29 mouse cellular contexts compared by ENCODE assay signal in the genomic region with DNA sequence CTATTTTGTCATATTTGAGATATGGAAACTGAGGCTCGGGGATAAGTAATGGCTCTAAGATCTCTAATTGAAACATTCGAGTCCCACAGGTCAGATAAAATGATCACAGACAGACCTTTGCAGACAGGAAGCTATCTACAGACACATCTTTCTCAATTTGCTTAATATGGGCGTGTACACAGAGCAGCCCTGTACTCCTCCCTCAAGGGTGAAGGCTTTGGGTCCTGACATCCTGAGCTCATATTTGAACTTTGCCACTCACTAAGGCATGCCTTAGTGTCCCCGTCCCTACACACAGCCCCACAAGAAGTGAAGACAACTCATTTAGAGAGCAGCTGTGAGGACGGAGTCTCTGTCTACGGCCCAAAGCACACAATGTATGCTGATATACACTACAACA.
DNase-seq lines count a peak whose midpoint lies in the region; ATAC-seq and TF ChIP-seq lines count a peak whose summit lies in the region.
"Had no signal": no experiment of that assay in that cellular context is flagged by ENCODE, and none has a peak within 500 bp of the region (broad histone marks: within the 10 kb centered on the region; RNA-seq: fewer than 3 reads in every experiment).

No protein-coding gene starts in this region.

- H3K27ac ChIP-seq in liver, embryonic 11.5 days (ENCODE audit: low read depth, low read length): no peak overlapping the region
- H3K27ac ChIP-seq in liver, postnatal 0 days (ENCODE audit: low read depth): no peak overlapping the region
- H3K27ac ChIP-seq in liver, embryonic 16.5 days (ENCODE audit: low read length): no peak overlapping the region
- no peak overlapping the region for H3K27ac ChIP-seq in intestine, embryonic 16.5 days (ENCODE audit: low read length)
- H3K27ac ChIP-seq in intestine, embryonic 15.5 days: no peak overlapping the region
- H3K27ac ChIP-seq: embryonic facial prominence, embryonic 13.5 days; hindbrain, embryonic 13.5 days; layer of hippocampus, adult 2 months; midbrain, embryonic 10.5 days; neural tube, embryonic 12.5 days had no signal

- no peak for TF ChIP-seq EP300 in liver, postnatal 0 days (IDR thresholded peaks at IDR 0.05; ENCODE audit: low read depth)

- 65% methylated on average over 6 of the region's 6 CpGs for WGBS in liver, embryonic 11.5 days
- 63% methylated on average over 6 of the region's 6 CpGs for WGBS in liver, postnatal 0 days (ENCODE audit: insufficient replicate concordance)
- 41% methylated on average over 6 of the region's 6 CpGs for WGBS in liver, embryonic 16.5 days (ENCODE audit: insufficient replicate concordance)
- WGBS in intestine, embryonic 16.5 days: 78% methylated on average over 6 of the region's 6 CpGs
- WGBS in intestine, embryonic 15.5 days: 73% methylated on average over 6 of the region's 6 CpGs

- no peaks in the 10 kb centered on the region for H3K27me3 ChIP-seq in liver, embryonic 11.5 days (replicated peaks; ENCODE audit: control insufficient read depth, insufficient read depth, low read length)
- no peaks in the 10 kb centered on the region for H3K27me3 ChIP-seq in liver, postnatal 0 days (ENCODE audit: insufficient read depth, low read length)
- H3K27me3 ChIP-seq in liver, embryonic 16.5 days (ENCODE audit: control insufficient read depth, insufficient read depth, low read depth, low read length): no peaks in the 10 kb centered on the region
- no peaks in the 10 kb centered on the region for H3K27me3 ChIP-seq in intestine, embryonic 16.5 days (replicated peaks; ENCODE audit: control insufficient read depth, insufficient read depth, low read length)
- H3K27me3 ChIP-seq in intestine, embryonic 15.5 days (replicated peaks): no peaks in the 10 kb centered on the region
- H3K27me3 ChIP-seq: embryonic facial prominence, embryonic 13.5 days; hindbrain, embryonic 13.5 days; neural tube, embryonic 12.5 days; Patski had no signal

- H3K9me3 ChIP-seq in liver, embryonic 11.5 days (ENCODE audit: control insufficient read depth, low read length): no peaks in the 10 kb centered on the region
- no peaks in the 10 kb centered on the region for H3K9me3 ChIP-seq in liver, postnatal 0 days (ENCODE audit: low read length)
- H3K9me3 ChIP-seq in liver, embryonic 16.5 days (replicated peaks; ENCODE audit: control insufficient read depth, low read length): no peaks in the 10 kb centered on the region
- H3K9me3 ChIP-seq in intestine, embryonic 16.5 days (ENCODE audit: control insufficient read depth, low read length): no peaks in the 10 kb centered on the region
- H3K9me3 ChIP-seq in intestine, embryonic 15.5 days: no peaks in the 10 kb centered on the region
- H3K9me3 ChIP-seq: embryonic facial prominence, embryonic 13.5 days; G1E; hindbrain, embryonic 13.5 days; midbrain, embryonic 10.5 days; neural tube, embryonic 12.5 days had no signal

- TF ChIP-seq CTCF in liver, postnatal 0 days (IDR thresholded peaks at IDR 0.05; ENCODE audit: low read depth): no peak

- no peaks in the 10 kb centered on the region for H3K36me3 ChIP-seq in liver, embryonic 11.5 days (ENCODE audit: control insufficient read depth, insufficient read depth, low read length)
- no peaks in the 10 kb centered on the region for H3K36me3 ChIP-seq in liver, postnatal 0 days (replicated peaks; ENCODE audit: insufficient read depth, low read length)
- no peaks in the 10 kb centered on the region for H3K36me3 ChIP-seq in liver, embryonic 16.5 days (ENCODE audit: control insufficient read depth, insufficient read depth)
- H3K36me3 ChIP-seq in intestine, embryonic 16.5 days (ENCODE audit: control insufficient read depth, insufficient read depth, low read length): no peaks in the 10 kb centered on the region
- H3K36me3 ChIP-seq in intestine, embryonic 15.5 days: no peaks in the 10 kb centered on the region
- H3K36me3 ChIP-seq: embryonic facial prominence, embryonic 13.5 days; hindbrain, embryonic 13.5 days; midbrain, embryonic 10.5 days; neural tube, embryonic 12.5 days had no signal

- no peak for DNase-seq in liver, embryonic 11.5 days (ENCODE audit: low spot score)
- no peak for DNase-seq in liver, postnatal 0 days
- no peak for DNase-seq in Muller cell, postnatal 12 days (ENCODE audit: inconsistent ontology term)
- DNase-seq: adrenal gland, postnatal 25 days; B cell, adult 2 months; cerebellum, adult 11-12 months; cerebellum, adult 9-11 months; embryo, embryonic 11 days; gastrocnemius, postnatal 10 days; heart, postnatal 4 days; kidney, adult 2 months; kidney, postnatal 25 days; lung, embryonic 14.5 days; lung, postnatal 14 days; thymus, postnatal 14 days had no signal

- peaks cover 11% of the 10 kb centered on the region for H3K4me1 ChIP-seq in liver, embryonic 11.5 days (replicated peaks; ENCODE audit: control insufficient read depth, insufficient read depth, low read length)
- H3K4me1 ChIP-seq in liver, postnatal 0 days (ENCODE audit: insufficient read depth): peaks cover 5% of the 10 kb centered on the region; the same call in 1 of the 2 replicates
- peaks cover 6% of the 10 kb centered on the region for H3K4me1 ChIP-seq in liver, embryonic 16.5 days (ENCODE audit: control insufficient read depth, low read depth, low read length)
- H3K4me1 ChIP-seq in intestine, embryonic 16.5 days (ENCODE audit: control insufficient read depth, insufficient read depth, low read length): peaks cover 7% of the 10 kb centered on the region
- no peaks in the 10 kb centered on the region; the same call in 1 of the 2 replicates for H3K4me1 ChIP-seq in intestine, embryonic 15.5 days (replicated peaks)

- H3K4me3 ChIP-seq in liver, embryonic 11.5 days (ENCODE audit: low read depth, low read length): no peak overlapping the region
- no peak overlapping the region for H3K4me3 ChIP-seq in liver, postnatal 0 days (ENCODE audit: low read depth, low read length)
- H3K4me3 ChIP-seq in liver, embryonic 16.5 days (ENCODE audit: low read depth, low read length): no peak overlapping the region
- no peak overlapping the region for H3K4me3 ChIP-seq in intestine, embryonic 16.5 days (ENCODE audit: low read length)
- H3K4me3 ChIP-seq in intestine, embryonic 15.5 days (replicated peaks): no peak overlapping the region
- H3K4me3 ChIP-seq: embryonic facial prominence, embryonic 13.5 days; hindbrain, embryonic 13.5 days; layer of hippocampus, adult 2 months; midbrain, embryonic 10.5 days; myocyte; neural tube, embryonic 12.5 days had no signal

- H3K4me2 ChIP-seq in liver, embryonic 11.5 days: no peak overlapping the region
- no peak overlapping the region for H3K4me2 ChIP-seq in liver, postnatal 0 days (ENCODE audit: low read depth, low read length)
- no peak overlapping the region for H3K4me2 ChIP-seq in liver, embryonic 16.5 days (ENCODE audit: low read depth, low read length)
- H3K4me2 ChIP-seq in intestine, embryonic 16.5 days (ENCODE audit: low read depth, low read length): no peak overlapping the region
- no peak overlapping the region for H3K4me2 ChIP-seq in intestine, embryonic 15.5 days (replicated peaks)
- H3K4me2 ChIP-seq: embryonic facial prominence, embryonic 13.5 days; heart, embryonic 11.5 days; hindbrain, embryonic 13.5 days; lung, embryonic 14.5 days; neural tube, embryonic 12.5 days had no signal

- H3K9ac ChIP-seq in liver, embryonic 11.5 days (ENCODE audit: low read depth, low read length): no peak overlapping the region
- no peak overlapping the region for H3K9ac ChIP-seq in liver, postnatal 0 days (replicated peaks)
- no peak overlapping the region for H3K9ac ChIP-seq in liver, embryonic 16.5 days (ENCODE audit: low read depth, low read length)
- no peak overlapping the region for H3K9ac ChIP-seq in intestine, embryonic 16.5 days (ENCODE audit: low read depth, low read length)
- no peak overlapping the region for H3K9ac ChIP-seq in intestine, embryonic 15.5 days
- H3K9ac ChIP-seq: embryonic facial prominence, embryonic 13.5 days; hindbrain, embryonic 13.5 days; lung, embryonic 14.5 days; neural tube, embryonic 12.5 days had no signal

- peak; percentile 56; the same call in 1 of the 2 replicates for ATAC-seq in liver, embryonic 11.5 days (replicated peaks; ENCODE audit: low FRiP score)
- ATAC-seq in liver, postnatal 0 days: no peak
- peak; percentile 82 for ATAC-seq in activated CD4-positive, CD25-positive, alpha-beta regulatory T cell, adult 4 months
- ATAC-seq in inflammation-experienced regulatory T-cells, adult 6 months: peak; percentile 82
- peak; percentile 39 for ATAC-seq in liver, embryonic 16.5 days (ENCODE audit: low read depth)
- no peak for ATAC-seq in intestine, embryonic 16.5 days
- ATAC-seq in intestine, embryonic 15.5 days: no peak
- ATAC-seq: Patski had no signal

Comparison
In these comparisons a context has a peak if more than half of its experiments do, and no peak if none do; other contexts are left out.
1. ATAC-seq: peak in liver, embryonic 11.5 days (single experiment), activated CD4-positive, CD25-positive, alpha-beta regulatory T cell, adult 4 months (single experiment), inflammation-experienced regulatory T-cells, adult 6 months (single experiment) and liver, embryonic 16.5 days (single experiment); none in liver, postnatal 0 days (single experiment), intestine, embryonic 16.5 days (single experiment) and intestine, embryonic 15.5 days (single experiment).